Mouse (Mus musculus) heart, postnatal 0 days (tissue): ENCODE results near the gene Dpy19l3.

Experiments
- CTCF ChIP-seq: IDR thresholded peaks from 2 replicates; pipeline ENCODE4 v1.5.1; 2016; ENCODE audit warnings: antibody characterized with exemption, control low read depth, low read depth
- EP300 ChIP-seq: IDR thresholded peaks from 2 replicates; pipeline ENCODE4 v1.6.1; 2016; ENCODE audit warnings: antibody characterized with exemption, low read depth

- no peak for TF ChIP-seq EP300
- TF ChIP-seq CTCF, result no peak
These were observed 24.6 kb downstream of the Dpy19l3 start for GRCm38 (mm10) chr7:35729621-35730031.
